Comparison of ENCODE assay signal across 8 mouse cellular contexts in the genomic region with DNA sequence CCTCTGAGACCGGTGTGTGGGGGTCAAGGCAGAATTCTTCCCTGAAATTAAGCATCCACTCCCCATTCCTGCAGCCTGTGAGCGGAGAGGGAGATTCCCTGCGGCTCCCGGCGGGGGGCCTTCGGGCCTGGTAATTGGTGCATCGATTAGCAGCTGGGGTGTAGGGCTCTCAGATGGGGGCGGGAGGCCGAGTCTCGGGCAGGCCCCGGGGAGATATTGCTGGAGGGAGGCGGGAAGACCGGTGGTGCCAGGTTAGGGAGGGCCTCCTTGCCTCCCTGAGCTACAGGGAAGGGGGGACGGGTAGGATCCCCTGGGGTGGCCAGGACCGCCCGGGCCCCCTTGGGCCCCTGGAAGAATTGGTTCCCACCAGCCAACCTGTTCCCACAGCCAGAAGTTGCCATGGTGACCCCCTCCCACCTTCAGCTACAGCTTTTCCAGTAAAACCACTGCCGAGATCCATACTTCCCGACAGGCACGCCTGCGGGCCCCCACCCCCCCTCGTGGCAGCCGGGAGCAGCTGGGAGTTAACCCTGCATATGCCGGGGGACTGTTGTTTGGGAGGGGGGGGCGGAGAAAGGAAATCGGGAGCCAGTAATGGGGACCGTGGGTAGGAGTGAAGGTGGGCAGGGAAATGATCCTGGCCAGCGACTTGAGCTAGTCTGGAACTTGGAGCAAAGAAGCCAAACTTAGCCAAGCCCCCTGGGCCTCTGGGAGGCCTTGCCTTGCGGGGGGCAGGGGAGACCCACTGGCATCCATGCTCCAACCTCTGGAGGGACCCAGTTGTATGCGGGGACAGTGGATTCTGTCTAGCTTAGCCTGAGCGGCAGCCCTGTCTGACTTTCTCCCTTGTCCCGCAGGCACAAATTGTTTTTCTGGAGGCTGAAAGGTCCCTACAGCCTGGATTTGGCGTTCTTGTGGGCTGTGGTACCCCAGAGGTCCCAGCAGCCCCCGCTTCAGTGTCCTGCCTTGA. TPM values are rescaled to one million over a fixed set of nuclear protein-coding genes. Genes with fewer than 3 reads are reported as not detected.
A peak's percentile ranks its signal among the peaks of the same experiment; 100 is the strongest.
DNase-seq lines count a peak whose midpoint lies in the region; ATAC-seq and TF ChIP-seq lines count a peak whose summit lies in the region.

No protein-coding gene starts in this region.

- no peak for TF ChIP-seq CTCF in lung, embryonic 14.5 days (IDR thresholded peaks at IDR 0.05; ENCODE audit: low read depth)
- TF ChIP-seq CTCF in embryonic fibroblast, embryonic 13.5 days (IDR thresholded peaks at IDR 0.05; ENCODE audit: borderline replicate concordance, insufficient read depth, low read length), result no peak

- peak; percentile 60 for ATAC-seq in lung, embryonic 14.5 days (ENCODE audit: insufficient read depth)
- ATAC-seq in limb, embryonic 14.5 days (ENCODE audit: low FRiP score, low read depth), result peak; percentile 71
- no peak for ATAC-seq in cerebellum, adult (ENCODE audit: insufficient number of reproducible peaks, low FRiP score, low TSS enrichment)

- peak overlapping the region; percentile 61 for H3K4me2 ChIP-seq in lung, embryonic 14.5 days
- peak overlapping the region; percentile 72 for H3K4me2 ChIP-seq in limb, embryonic 14.5 days (replicated peaks; ENCODE audit: low read depth, low read length, severe bottlenecking)

- no peaks in the 10 kb centered on the region for H3K36me3 ChIP-seq in lung, embryonic 14.5 days (ENCODE audit: insufficient read depth)
- H3K36me3 ChIP-seq in limb, embryonic 14.5 days (ENCODE audit: control insufficient read depth, insufficient read depth, low read length), result no peaks in the 10 kb centered on the region

- H3K27ac ChIP-seq in lung, embryonic 14.5 days (ENCODE audit: low read depth), result no peak overlapping the region
- H3K27ac ChIP-seq in embryonic fibroblast, embryonic 13.5 days (ENCODE audit: insufficient read depth, low read length), result peak overlapping the region; percentile 66
- H3K27ac ChIP-seq in limb, embryonic 14.5 days (replicated peaks; ENCODE audit: low read depth, low read length), result peak overlapping the region; percentile 74

- DNase-seq in lung, embryonic 14.5 days, result peak; percentile 56
- no peak for DNase-seq in lung, postnatal 25 days (ENCODE audit: low spot score)
- peak; percentile 72 for DNase-seq in limb, embryonic 14.5 days (ENCODE audit: low spot score)
- peak; percentile 73 for DNase-seq in retina, postnatal 1 day
- DNase-seq in thymus, postnatal 36 days, result no peak
- DNase-seq in urinary bladder, postnatal 25 days (ENCODE audit: low spot score), result no peak

- WGBS in lung, embryonic 14.5 days, result 6% methylated on average over 33 of the region's 33 CpGs
- WGBS in limb, embryonic 14.5 days, result 6% methylated on average over 29 of the region's 33 CpGs

- H3K4me3 ChIP-seq in lung, embryonic 14.5 days (ENCODE audit: low read depth, low read length), result peak overlapping the region; percentile 28
- no peak overlapping the region for H3K4me3 ChIP-seq in embryonic fibroblast, embryonic 13.5 days (ENCODE audit: insufficient read depth, low read length)
- peak overlapping the region; percentile 29 for H3K4me3 ChIP-seq in limb, embryonic 14.5 days (replicated peaks; ENCODE audit: low read length)

- H3K4me1 ChIP-seq in lung, embryonic 14.5 days (ENCODE audit: insufficient read depth), result peaks cover 19% of the 10 kb centered on the region
- H3K4me1 ChIP-seq in embryonic fibroblast, embryonic 13.5 days (ENCODE audit: control insufficient read depth, insufficient read depth, low read length), result no peaks in the 10 kb centered on the region
- H3K4me1 ChIP-seq in limb, embryonic 14.5 days (ENCODE audit: control insufficient read depth, insufficient read depth, low read length), result peaks cover 33% of the 10 kb centered on the region

- H3K9me3 ChIP-seq in lung, embryonic 14.5 days (ENCODE audit: low read depth, low read length), result no peaks in the 10 kb centered on the region
- no peaks in the 10 kb centered on the region for H3K9me3 ChIP-seq in limb, embryonic 14.5 days (ENCODE audit: control insufficient read depth, low read length)

- H3K27me3 ChIP-seq in lung, embryonic 14.5 days (ENCODE audit: insufficient read depth, low read length), result 0 out of 2 replicates have a peak, but pooled peaks cover 7% of the 10 kb centered on the region
- peaks cover 7% of the 10 kb centered on the region; the same call in 1 of the 2 replicates for H3K27me3 ChIP-seq in limb, embryonic 14.5 days (ENCODE audit: control insufficient read depth, insufficient read depth, low read length)

- TF ChIP-seq POLR2A in embryonic fibroblast, embryonic 13.5 days (IDR thresholded peaks at IDR 0.05; ENCODE audit: low read depth, low read length), result no peak
- TF ChIP-seq POLR2A in limb, embryonic 14.5 days (IDR thresholded peaks at IDR 0.05; ENCODE audit: borderline replicate concordance, extremely low read depth, insufficient read depth, insufficient read length), result no peak

- peak overlapping the region; percentile 48 for H3K9ac ChIP-seq in lung, embryonic 14.5 days
- peak overlapping the region; percentile 52 for H3K9ac ChIP-seq in limb, embryonic 14.5 days (ENCODE audit: low read depth, low read length, severe bottlenecking)

RNA-seq across cellular contexts. Expression of gene Tha1, which starts 15.9 kb away (rescaled TPM):
- polyA plus RNA-seq in lung, embryonic 14.5 days (2014; fragmentation: Nextera tagmentation; extraction: Ambion mirVana), result 3.4 and 3.7 TPM in 2 replicates
- polyA plus RNA-seq in embryonic fibroblast, embryonic 13.5 days (2011; ENCODE audit: insufficient read length, low read depth, missing spikeins), result 1.2 and 1.7 TPM in 2 replicates
- polyA plus RNA-seq in limb, embryonic 14.5 days (2012; rRNA removed), result 6.5 and 6.9 TPM in 2 replicates
- polyA plus RNA-seq in limb, embryonic 14.5 days (2014; fragmentation: Nextera tagmentation; extraction: Ambion mirVana), result 3.4 and 4.1 TPM in 2 replicates

RNA-seq across cellular contexts. Expression of gene Tmem235, which starts 28.6 kb away (rescaled TPM):
- not detected in 2 replicates for polyA plus RNA-seq in lung, embryonic 14.5 days (2014; fragmentation: Nextera tagmentation; extraction: Ambion mirVana)
- not detected in 2 replicates for polyA plus RNA-seq in embryonic fibroblast, embryonic 13.5 days (2011; ENCODE audit: insufficient read length, low read depth, missing spikeins)
- not detected in 2 replicates for polyA plus RNA-seq in limb, embryonic 14.5 days (2012; rRNA removed)
- not detected in 2 replicates for polyA plus RNA-seq in limb, embryonic 14.5 days (2014; fragmentation: Nextera tagmentation; extraction: Ambion mirVana)

RNA-seq across cellular contexts. Expression of gene Birc5, which starts 40.1 kb away (rescaled TPM):
- 395 and 399 TPM in 2 replicates for polyA plus RNA-seq in lung, embryonic 14.5 days (2014; fragmentation: Nextera tagmentation; extraction: Ambion mirVana)
- polyA plus RNA-seq in embryonic fibroblast, embryonic 13.5 days (2011; ENCODE audit: insufficient read length, low read depth, missing spikeins), result 73.3 and 86.8 TPM in 2 replicates
- polyA plus RNA-seq in limb, embryonic 14.5 days (2012; rRNA removed), result 128 and 138 TPM in 2 replicates
- 267 and 276 TPM in 2 replicates for polyA plus RNA-seq in limb, embryonic 14.5 days (2014; fragmentation: Nextera tagmentation; extraction: Ambion mirVana)

Comparison
In these comparisons a context has a peak if more than half of its experiments do, and no peak if none do; other contexts are left out.
1. DNase-seq: peak in lung, embryonic 14.5 days (single experiment), limb, embryonic 14.5 days (single experiment) and retina, postnatal 1 day (single experiment); none in lung, postnatal 25 days (single experiment), thymus, postnatal 36 days (0 of 2) and urinary bladder, postnatal 25 days (single experiment).